Mouse (Mus musculus) ES-E14 (cell line): ENCODE results near the gene Poln. TPM values are rescaled to one million over a fixed set of nuclear protein-coding genes. Genes with fewer than 3 reads are reported as not detected.

ENCODE experiments used
- DNase-seq: peaks from one replicate; pipeline ENCODE4 v3.0.0-alpha.2; 2013; ENCODE audit warnings: low read depth, low spot score
- H3K27ac ChIP-seq: 2 replicates; pipeline ENCODE4 v1.5.1; 2012; ENCODE audit warnings: low read depth, mild to moderate bottlenecking, low read length, moderate library complexity, mixed read lengths; ENCODE audit not compliant: poor library complexity, insufficient read depth, severe bottlenecking
- H3K36me3 ChIP-seq: 2 replicates; pipeline ENCODE4 v1.6.1; 2012; ENCODE audit warnings: mild to moderate bottlenecking, low read length, moderate library complexity, mixed read lengths; ENCODE audit not compliant: control insufficient read depth, poor library complexity, insufficient read depth, severe bottlenecking
- H3K4me1 ChIP-seq, 2 experiments: fragments of 150-350 bp in 1 of 2; sonication (generic) in 1 of 2; 2 replicates each; pipeline ENCODE4 v1.6.1; 2012; ENCODE audit warnings: low read length in 2 of 2, mild to moderate bottlenecking in 1 of 2, mixed read lengths in 1 of 2; ENCODE audit not compliant: control insufficient read depth in 2 of 2, insufficient read depth in 2 of 2, poor library complexity in 1 of 2
- H3K4me3 ChIP-seq, 2 experiments: fragments of 150-350 bp in 1 of 2; sonication (generic) in 1 of 2; 2 replicates each; pipeline ENCODE4 v1.5.1; 2012; ENCODE audit warnings: low read length in 2 of 2, low read depth in 1 of 2, mild to moderate bottlenecking in 1 of 2, mixed read lengths in 1 of 2; ENCODE audit not compliant: insufficient read depth in 1 of 2, poor library complexity in 1 of 2, severe bottlenecking in 1 of 2
- H3K9ac ChIP-seq: 2 replicates; pipeline ENCODE4 v1.6.1; 2012; ENCODE audit warnings: low read depth, mild to moderate bottlenecking, low read length, mixed read lengths; ENCODE audit not compliant: poor library complexity, insufficient read depth, severe bottlenecking
- H3K9me3 ChIP-seq: fragments of 150-350 bp; sonication (generic); 2 replicates; pipeline ENCODE4 v1.6.1; 2012; ENCODE audit warnings: low read depth, mild to moderate bottlenecking, low read length; ENCODE audit not compliant: control insufficient read depth, insufficient read depth
- CHD2 ChIP-seq: IDR thresholded peaks from 2 replicates; pipeline ENCODE4 v1.6.1; 2014; ENCODE audit warnings: mild to moderate bottlenecking, low read depth, low read length, inconsistent platforms
- HCFC1 ChIP-seq: IDR thresholded peaks from 2 replicates; pipeline ENCODE4 v1.6.1; 2012; ENCODE audit warnings: low read length, inconsistent platforms, borderline replicate concordance; ENCODE audit not compliant: insufficient read depth
- MAFK ChIP-seq: IDR thresholded peaks from 2 replicates; pipeline ENCODE4 v1.6.1; 2014; ENCODE audit warnings: mild to moderate bottlenecking, low read depth, low read length, inconsistent platforms; ENCODE audit not compliant: insufficient read depth
- ZC3H11A ChIP-seq: IDR thresholded peaks from 2 replicates; pipeline ENCODE4 v1.6.1; 2012; ENCODE audit warnings: low read depth, mild to moderate bottlenecking, inconsistent platforms, low read length, borderline replicate concordance
- ZNF384 ChIP-seq: IDR thresholded peaks from 2 replicates; pipeline ENCODE4 v1.6.1; 2012; ENCODE audit warnings: low read depth, low read length, inconsistent platforms
- in situ Hi-C, 2 experiments: fragments of 600-800 bp; cut with MboI; formaldehyde crosslinking; loops; one replicate each; pipeline ENCODE4 v1.15.1; 2025; ENCODE audit warnings: low sequenced_read_pairs in 2 of 2, inconsistent platforms in 1 of 2; ENCODE audit not compliant: unreplicated experiment in 2 of 2
- total RNA-seq: library from RNA; depleted of rRNA; stranded (reverse); fragments of 300-350 nt; gene quantifications from 2 replicates; pipeline ENCODE4 v1.2.3, GENCODE M21; 2012

Gene Poln
- total RNA-seq, 1 experiment = 0.18 TPM

DNA sequence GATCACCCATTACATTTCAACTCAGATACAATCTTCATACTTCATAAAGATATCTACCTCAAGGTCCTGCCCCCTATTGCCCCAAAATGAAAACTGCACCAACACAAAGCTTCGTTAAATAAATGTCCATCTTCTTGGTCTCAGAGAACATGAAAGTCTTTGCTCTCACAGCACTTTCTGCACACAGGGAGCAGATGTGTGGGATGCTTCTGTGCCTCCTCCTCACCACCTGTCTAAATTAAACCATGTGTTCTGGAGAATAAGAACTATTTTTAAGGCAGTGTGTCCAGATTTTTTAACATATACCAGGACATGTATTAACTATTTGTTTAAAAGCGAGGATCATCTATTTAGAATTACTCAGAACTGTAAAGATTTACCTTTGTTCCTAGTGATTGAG is 36.5 kb downstream of the Poln start:
- TF ChIP-seq CHD2 = no peak
- TF ChIP-seq ZNF384 = no peak
- TF ChIP-seq ZC3H11A = no peak
- TF ChIP-seq MAFK = no peak
- no peak overlapping the region for H3K4me3 ChIP-seq
- no peak for DNase-seq
- H3K9ac ChIP-seq = no peak overlapping the region
- H3K36me3 ChIP-seq = no peaks in the 10 kb centered on the region
- peaks cover 0 to 2% of the 10 kb centered on the region in 2 experiments; a peak in 2 of 4 replicates for H3K4me1 ChIP-seq
- no peak overlapping the region for H3K27ac ChIP-seq
- in situ Hi-C loops = no loop called here
- no peaks in the 10 kb centered on the region for H3K9me3 ChIP-seq

DNA sequence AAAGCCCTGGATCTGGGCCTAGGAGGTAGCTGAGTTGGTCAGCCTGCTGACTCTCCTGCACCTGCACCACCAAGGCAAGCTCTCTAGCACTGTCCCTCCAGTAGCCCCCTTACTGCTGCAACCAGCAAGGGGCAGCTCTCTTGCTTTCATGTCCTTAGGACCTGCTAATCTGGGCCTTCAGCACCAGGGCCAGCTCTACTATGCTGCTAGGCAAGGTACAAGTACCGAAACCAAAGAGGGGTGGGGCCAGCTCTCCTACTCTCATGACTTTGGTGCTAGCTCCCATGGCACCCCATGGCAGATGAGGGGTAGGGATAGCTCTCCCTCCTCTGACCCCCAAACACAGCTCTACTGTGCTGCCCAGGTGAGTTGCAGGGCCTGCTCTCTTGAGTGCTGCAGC is 45.1 kb downstream of the Poln start:
- DNase-seq = peak; percentile 24
- H3K9me3 ChIP-seq = no peaks in the 10 kb centered on the region
- TF ChIP-seq CHD2 (no peak), MAFK (no peak), HCFC1 (no peak), ZC3H11A (no peak), ZNF384 (no peak)
- no peak overlapping the region for H3K4me3 ChIP-seq
- no peak overlapping the region for H3K27ac ChIP-seq
- H3K4me1 ChIP-seq = peaks cover 0 to 3% of the 10 kb centered on the region in 2 experiments; a peak in 1 of 4 replicates
- no peaks in the 10 kb centered on the region for H3K36me3 ChIP-seq
- H3K9ac ChIP-seq = no peak overlapping the region
- in situ Hi-C loops = no loop called here

DNA sequence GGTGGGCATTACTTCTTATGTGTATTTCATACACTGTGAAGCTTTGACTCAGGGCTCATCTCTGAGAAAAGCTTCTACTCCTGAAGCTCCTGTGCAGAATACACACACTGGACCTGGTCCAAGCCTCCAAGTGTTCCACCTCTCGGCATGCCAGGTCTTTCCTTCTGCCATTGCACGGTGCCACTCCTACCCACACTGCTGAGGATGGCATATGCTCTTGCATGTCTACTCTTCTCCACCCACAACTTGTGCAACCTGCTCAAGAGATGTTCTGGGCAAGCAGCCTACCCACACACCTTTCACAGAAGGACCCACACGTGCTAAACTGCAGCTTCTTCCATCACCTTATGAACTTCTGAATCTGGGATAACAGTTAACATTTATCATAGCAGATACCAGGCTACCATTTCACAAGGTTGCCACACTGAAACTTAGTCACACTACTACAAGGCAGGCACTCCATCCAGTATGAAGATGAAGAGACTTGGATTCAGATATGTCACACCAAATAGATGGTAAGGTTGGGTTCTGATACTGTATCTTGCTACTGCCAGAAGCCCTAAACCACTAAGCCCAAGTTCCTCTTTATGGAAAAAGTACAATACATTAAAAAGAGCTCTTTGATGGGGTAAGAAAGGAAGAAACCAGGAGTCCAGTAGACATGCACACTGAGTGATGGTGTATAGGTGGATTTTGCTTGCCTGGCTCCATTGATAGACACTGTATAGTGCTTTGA is 50.0 kb downstream of the Poln start:
- Histone ChIP-seq H3K9ac (no peak overlapping the region), H3K9me3 (no peaks in the 10 kb centered on the region), H3K27ac (no peak overlapping the region), H3K4me3 (no peak overlapping the region), H3K4me1 (peaks cover 0 to under 1% of the 10 kb centered on the region in 2 experiments; a peak in 1 of 4 replicates), H3K36me3 (no peaks in the 10 kb centered on the region)
- no peak for TF ChIP-seq MAFK
- no peak for TF ChIP-seq CHD2
- no peak for TF ChIP-seq HCFC1
- TF ChIP-seq ZNF384 = no peak
- TF ChIP-seq ZC3H11A = no peak
- no peak for DNase-seq
- in situ Hi-C loops = no loop called here

DNA sequence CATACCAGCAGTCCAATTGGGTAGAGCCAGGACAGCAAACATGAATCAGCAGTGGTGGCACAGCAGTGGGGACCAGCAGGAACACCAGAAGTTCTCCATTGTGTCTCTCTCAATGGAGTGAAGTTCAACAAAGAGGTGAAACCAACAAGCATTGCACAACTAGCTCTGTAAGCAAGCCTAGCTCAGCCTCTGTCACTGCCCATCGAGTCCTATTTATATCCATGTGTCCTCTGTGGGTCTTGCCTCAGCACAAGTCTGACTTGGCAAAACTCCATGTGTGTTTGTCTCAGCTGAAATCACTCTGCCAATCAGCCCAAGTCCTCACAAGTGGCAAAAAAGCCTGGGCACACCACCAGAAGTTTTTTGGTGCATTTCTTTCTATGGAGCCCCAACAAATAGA is 63.6 kb downstream of the Poln start:
- no peak for TF ChIP-seq MAFK
- TF ChIP-seq HCFC1 = no peak
- TF ChIP-seq ZC3H11A = no peak
- TF ChIP-seq ZNF384 = no peak
- TF ChIP-seq CHD2 = no peak
- Histone ChIP-seq H3K36me3 (no peaks in the 10 kb centered on the region), H3K9ac (no peak overlapping the region), H3K27ac (no peak overlapping the region), H3K4me3 (no peak overlapping the region), H3K9me3 (no peaks in the 10 kb centered on the region), H3K4me1 (no peaks in the 10 kb centered on the region)
- in situ Hi-C loops = no loop called here
- DNase-seq = no peak
